Mouse (Mus musculus) mesoderm, embryonic 11.5 days (tissue): ENCODE measurements around the gene Lypd4.
A peak's percentile ranks its signal among the peaks of the same experiment; 100 is the strongest.

Experiments used
- DNase-seq: peaks from one replicate; pipeline ENCODE4 v3.0.0-alpha.2; 2012; ENCODE audit warnings: low read depth, low spot score

The Lypd4 gene

GRCm38 (mm10) chr7:24889431-24890220 lies 19.9 kb upstream of the Lypd4 start:
- DNase-seq: no peak

- no peak for DNase-seq
Measured at GRCm38 (mm10) chr7:24887096-24887495, 17.4 kb upstream of the Lypd4 start.

- no peak for DNase-seq
Measured at GRCm38 (mm10) chr7:24886308-24886633, 16.5 kb upstream of the Lypd4 start.

GRCm38 (mm10) chr7:24885468-24886307 lies 15.9 kb upstream of the Lypd4 start:
- no peak for DNase-seq

- no peak for DNase-seq
Measured at GRCm38 (mm10) chr7:24884693-24885291, 15.1 kb upstream of the Lypd4 start.

- peak; percentile 100 for DNase-seq
Measured at GRCm38 (mm10) chr7:24883896-24884692, 14.4 kb upstream of the Lypd4 start, which contains the start of gene Rps19. TSS of gene Rps19 (plus strand) at chr7:24884371.

- DNase-seq: no peak
Measured at GRCm38 (mm10) chr7:24882416-24883199, 12.9 kb upstream of the Lypd4 start.

GRCm38 (mm10) chr7:24879620-24880019 lies 9.9 kb upstream of the Lypd4 start:
- DNase-seq: no peak

- DNase-seq: no peak
Measured at GRCm38 (mm10) chr7:24877588-24877987, 7.8 kb upstream of the Lypd4 start.

- no peak for DNase-seq
Measured at GRCm38 (mm10) chr7:24869080-24869479, 661 bp downstream of the Lypd4 start.

- DNase-seq: no peak
Measured at GRCm38 (mm10) chr7:24864156-24864555, 5.6 kb downstream of the Lypd4 start.

GRCm38 (mm10) chr7:24862853-24863252 lies 6.9 kb downstream of the Lypd4 start:
- DNase-seq: no peak

GRCm38 (mm10) chr7:24861913-24862312 lies 7.8 kb downstream of the Lypd4 start, which contains the start of gene Gm9844:
TSS of gene Gm9844 (plus strand) at chr7:24862213.
- no peak for DNase-seq

GRCm38 (mm10) chr7:24859234-24859633 lies 10.5 kb downstream of the Lypd4 start:
- no peak for DNase-seq

- DNase-seq: no peak
Measured at GRCm38 (mm10) chr7:24856460-24857120, 13.2 kb downstream of the Lypd4 start.

GRCm38 (mm10) chr7:24853695-24854094 lies 16.0 kb downstream of the Lypd4 start:
- no peak for DNase-seq

GRCm38 (mm10) chr7:24853233-24853563 lies 16.5 kb downstream of the Lypd4 start:
- no peak for DNase-seq

GRCm38 (mm10) chr7:24852557-24853232 lies 17.0 kb downstream of the Lypd4 start:
- DNase-seq: peak; percentile 19

- DNase-seq: no peak
Measured at GRCm38 (mm10) chr7:24851596-24852325, 18.0 kb downstream of the Lypd4 start.
